Mouse (Mus musculus): Measurements from ENCODE around the gene Slc35d2. TPM values are rescaled to one million over a fixed set of nuclear protein-coding genes. Genes with fewer than 3 reads are reported as not detected.
"Not testable (repeated sequence)": the region's sequence is repeated elsewhere in the genome, so short reads cannot be mapped to it uniquely, and the experiment has no call there.

Gene Slc35d2
- polyA plus RNA-seq, 1 experiment from 2014 or later, result 7.5 TPM

DNA sequence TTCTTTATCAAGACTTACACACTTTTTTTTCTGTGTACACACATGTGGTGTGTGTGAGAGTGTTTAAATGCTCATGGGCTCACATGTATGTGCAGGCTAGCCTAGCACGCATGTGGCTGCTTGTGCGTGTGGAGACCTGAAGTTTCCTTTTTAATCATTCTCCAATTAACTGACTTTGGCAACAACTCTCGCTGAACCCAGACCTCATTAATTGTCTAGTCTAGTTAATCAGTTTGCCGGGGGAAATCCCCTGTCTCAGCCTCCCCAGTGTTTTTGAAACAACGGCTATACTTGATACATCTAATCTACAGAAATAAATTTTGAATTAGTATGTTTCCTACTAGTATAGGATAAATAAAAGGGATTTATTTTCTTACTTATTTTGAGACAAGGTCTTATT is 43.1 kb downstream of the Slc35d2 start:
- 75% methylated on average over 5 of the region's 5 CpGs for WGBS
- Histone ChIP-seq H3K4me2 (no peak overlapping the region), H3K4me1 (no peaks in the 10 kb centered on the region; the same call in 1 of the 2 replicates), H3K4me3 (no peak overlapping the region), H3K36me3 (no peaks in the 10 kb centered on the region), H3K9me3 (no peaks in the 10 kb centered on the region), H3K9ac (no peak overlapping the region), H3K27ac (no peak overlapping the region), H3K27me3 (no peaks in the 10 kb centered on the region)
- no peak for ATAC-seq (ENCODE audit: insufficient number of reproducible peaks, low FRiP score, low TSS enrichment, low read depth)

DNA sequence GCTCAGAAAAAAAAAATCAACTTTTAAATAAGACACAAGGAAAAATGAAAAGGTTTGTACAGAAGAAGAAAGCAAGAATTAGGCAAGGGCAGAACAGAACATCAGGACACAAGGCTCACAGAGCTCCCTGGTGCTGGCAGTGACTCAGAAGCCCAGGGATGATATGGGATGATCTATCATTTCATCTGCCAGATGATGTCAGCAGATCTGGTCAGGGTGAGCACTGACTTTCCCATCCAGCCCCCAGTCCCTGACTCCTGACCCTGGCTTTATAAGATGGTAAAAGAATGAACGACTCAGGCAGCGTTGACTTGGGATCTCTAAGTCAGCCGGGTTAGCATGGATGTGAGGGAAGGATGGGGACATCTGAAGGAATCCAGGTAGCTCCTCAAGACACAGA is 45.8 kb downstream of the Slc35d2 start:
- Histone ChIP-seq H3K9ac (no peak overlapping the region), H3K36me3 (no peaks in the 10 kb centered on the region), H3K4me3 (no peak overlapping the region), H3K27me3 (no peaks in the 10 kb centered on the region), H3K9me3 (no peaks in the 10 kb centered on the region), H3K4me1 (no peaks in the 10 kb centered on the region; the same call in 1 of the 2 replicates), H3K27ac (no peak overlapping the region), H3K4me2 (no peak overlapping the region)
- WGBS, result 80% methylated on average over 3 of the region's 3 CpGs
- no peak for ATAC-seq (ENCODE audit: insufficient number of reproducible peaks, low FRiP score, low TSS enrichment, low read depth)

DNA sequence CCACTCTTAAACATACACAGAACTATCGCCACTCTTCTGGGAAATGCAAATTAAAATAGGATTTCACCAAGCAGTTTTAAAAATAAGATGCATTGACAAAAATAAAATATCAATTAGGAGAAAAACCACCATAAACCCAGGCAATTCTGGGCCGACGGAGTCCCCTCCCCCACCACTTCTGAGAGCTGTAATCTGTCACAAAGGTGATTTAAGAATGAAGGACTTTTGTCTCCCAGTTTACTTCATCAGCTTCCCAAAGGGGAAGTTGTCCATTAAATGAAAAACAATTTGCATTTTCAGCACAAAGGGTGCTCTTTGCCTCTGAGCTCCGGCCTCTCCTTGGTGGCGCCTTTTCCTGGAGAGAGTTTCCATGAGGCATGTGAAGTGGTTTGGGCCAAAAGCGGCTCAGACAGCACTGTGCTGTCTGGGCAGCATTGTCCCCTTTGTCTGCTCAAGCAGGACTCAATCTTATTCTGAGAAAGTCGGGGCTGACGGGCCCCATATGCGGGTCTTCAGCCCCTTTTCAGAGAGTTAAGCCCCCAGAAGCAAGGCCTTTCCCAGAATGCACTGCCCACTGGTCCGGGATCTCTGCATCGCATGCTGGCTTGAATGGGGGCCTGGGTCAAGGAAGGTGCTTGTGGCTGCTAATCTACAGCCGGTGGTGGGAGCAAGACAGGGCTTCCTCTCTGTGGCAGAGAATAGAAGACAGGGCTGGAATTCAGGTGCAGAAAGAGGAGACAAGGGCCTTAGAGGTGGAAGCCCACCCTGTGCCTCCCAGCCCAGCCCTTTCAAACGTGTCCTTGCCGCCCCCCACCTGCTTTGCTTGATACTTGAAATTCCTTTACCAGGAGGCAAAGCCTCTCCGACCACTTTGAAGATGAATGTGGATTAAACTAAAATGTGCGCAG is 47.9 kb downstream of the Slc35d2 start:
- H3K4me3 ChIP-seq, result no peak overlapping the region
- H3K9ac ChIP-seq, result no peak overlapping the region
- no peaks in the 10 kb centered on the region for H3K9me3 ChIP-seq
- H3K4me1 ChIP-seq, result no peaks in the 10 kb centered on the region; the same call in 1 of the 2 replicates
- H3K4me2 ChIP-seq, result no peak overlapping the region
- ATAC-seq (ENCODE audit: insufficient number of reproducible peaks, low FRiP score, low TSS enrichment, low read depth), result no peak
- no peak overlapping the region for H3K27ac ChIP-seq
- no peaks in the 10 kb centered on the region for H3K36me3 ChIP-seq
- WGBS, result 48% methylated on average over 16 of the region's 16 CpGs
- H3K27me3 ChIP-seq, result no peaks in the 10 kb centered on the region

DNA sequence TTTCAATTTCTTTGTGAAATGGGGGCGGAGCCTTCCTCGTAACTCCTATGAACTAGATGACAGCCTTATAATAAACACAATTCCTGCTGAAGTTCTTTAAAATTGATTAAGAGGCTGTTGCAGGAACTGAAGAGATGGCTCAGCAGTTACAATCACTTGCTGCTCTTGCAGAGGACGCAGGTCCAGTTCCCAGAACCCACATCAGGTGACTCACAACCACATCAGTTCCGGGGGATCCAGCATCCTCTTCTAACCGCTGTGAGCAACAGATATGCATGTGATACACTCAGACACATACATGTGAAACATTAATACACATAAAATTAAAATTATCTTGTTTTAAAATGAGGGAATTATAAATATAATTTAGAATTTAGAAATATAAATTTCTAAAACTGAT is 51.6 kb downstream of the Slc35d2 start:
- H3K4me2 ChIP-seq, result no peak overlapping the region
- H3K4me3 ChIP-seq, result no peak overlapping the region
- H3K27me3 ChIP-seq, result no peaks in the 10 kb centered on the region
- H3K4me1 ChIP-seq, result no peaks in the 10 kb centered on the region; the same call in 1 of the 2 replicates
- no peaks in the 10 kb centered on the region for H3K36me3 ChIP-seq
- WGBS, result 83% methylated on average over 5 of the region's 5 CpGs
- H3K27ac ChIP-seq, result no peak overlapping the region
- H3K9ac ChIP-seq, result no peak overlapping the region
- no peaks in the 10 kb centered on the region for H3K9me3 ChIP-seq
- ATAC-seq (ENCODE audit: insufficient number of reproducible peaks, low FRiP score, low TSS enrichment, low read depth), result no peak

DNA sequence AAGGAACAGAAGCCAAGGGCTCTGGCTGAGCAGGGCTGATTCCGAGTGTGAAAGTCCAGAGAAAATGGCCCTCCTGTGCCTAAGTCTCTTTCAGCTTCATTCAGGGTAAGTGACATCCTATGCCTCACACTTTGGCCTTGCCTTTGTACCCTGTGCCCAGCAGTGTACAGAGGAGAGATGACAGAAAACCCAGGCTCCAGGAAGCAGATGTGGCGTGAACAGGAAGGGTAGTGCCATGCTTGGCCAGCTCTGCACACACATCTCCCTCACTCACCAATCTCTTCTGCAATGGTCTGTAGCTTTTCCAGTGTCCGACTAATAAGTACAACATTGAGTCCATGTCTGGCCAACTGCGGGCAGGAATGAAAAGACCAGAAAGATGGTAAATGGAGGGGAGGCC is 53.1 kb downstream of the Slc35d2 start:
- no peak for ATAC-seq (ENCODE audit: insufficient number of reproducible peaks, low FRiP score, low TSS enrichment, low read depth)
- no peak overlapping the region for H3K27ac ChIP-seq
- no peaks in the 10 kb centered on the region for H3K36me3 ChIP-seq
- H3K4me1 ChIP-seq, result no peaks in the 10 kb centered on the region; the same call in 1 of the 2 replicates
- H3K27me3 ChIP-seq, result no peaks in the 10 kb centered on the region
- H3K4me3 ChIP-seq, result no peak overlapping the region
- H3K9ac ChIP-seq, result no peak overlapping the region
- H3K4me2 ChIP-seq, result no peak overlapping the region
- H3K9me3 ChIP-seq, result no peaks in the 10 kb centered on the region
- 84% methylated on average over 4 of the region's 4 CpGs for WGBS

DNA sequence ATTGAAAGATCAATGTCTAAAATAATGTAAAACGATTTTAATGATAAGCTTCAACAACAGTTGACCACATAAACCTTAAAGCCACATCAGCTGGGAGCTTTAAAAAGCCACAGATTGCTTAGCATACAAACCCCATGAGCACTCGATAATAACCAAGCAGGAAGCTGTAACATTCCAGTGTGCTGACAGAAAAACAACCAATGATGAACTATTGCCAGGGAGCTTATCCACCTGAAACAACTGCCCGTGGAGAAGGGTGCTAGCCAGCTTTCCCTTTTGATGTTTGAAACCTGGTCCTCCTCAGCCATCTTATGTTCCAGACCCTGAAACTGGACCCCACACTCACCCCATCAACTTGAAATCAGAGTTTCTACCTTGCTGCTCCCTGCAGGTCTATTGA is 62.5 kb downstream of the Slc35d2 start:
- H3K27ac ChIP-seq, result no peak overlapping the region
- ATAC-seq (ENCODE audit: insufficient number of reproducible peaks, low FRiP score, low TSS enrichment, low read depth), result no peak
- H3K36me3 ChIP-seq, result no peaks in the 10 kb centered on the region
- 7% methylated on average over 3 of the region's 3 CpGs for WGBS
- H3K9me3 ChIP-seq, result no peaks in the 10 kb centered on the region
- H3K4me1 ChIP-seq, result peaks cover 6% of the 10 kb centered on the region; the same call in 1 of the 2 replicates
- H3K9ac ChIP-seq, result no peak overlapping the region
- no peaks in the 10 kb centered on the region for H3K27me3 ChIP-seq
- H3K4me3 ChIP-seq, result no peak overlapping the region
- H3K4me2 ChIP-seq, result no peak overlapping the region

DNA sequence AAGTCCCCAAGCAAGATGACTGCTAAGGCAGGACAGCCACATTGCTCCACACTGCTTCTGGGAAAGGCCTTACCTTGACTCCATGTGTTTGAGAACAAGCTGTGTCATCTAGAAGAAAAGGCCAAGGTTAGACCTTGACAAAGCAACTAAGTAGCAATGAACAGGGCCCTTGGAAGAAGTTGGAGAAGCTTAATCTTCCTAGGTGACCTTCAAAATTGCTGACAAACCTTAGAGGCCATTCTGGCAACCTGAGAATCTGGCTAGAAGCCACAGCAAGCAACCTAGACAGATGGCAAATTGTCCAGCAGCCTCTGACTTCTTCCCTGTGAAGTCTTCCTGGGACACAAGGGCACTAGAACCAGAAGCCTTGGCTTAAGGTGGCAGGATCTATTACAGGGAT is 64.9 kb downstream of the Slc35d2 start:
- H3K27ac ChIP-seq, result no peak overlapping the region
- H3K36me3 ChIP-seq, result no peaks in the 10 kb centered on the region
- H3K4me3 ChIP-seq, result no peak overlapping the region
- ATAC-seq (ENCODE audit: insufficient number of reproducible peaks, low FRiP score, low TSS enrichment, low read depth), result no peak
- H3K4me2 ChIP-seq, result no peak overlapping the region
- H3K27me3 ChIP-seq, result no peaks in the 10 kb centered on the region
- H3K9ac ChIP-seq, result no peak overlapping the region
- no peaks in the 10 kb centered on the region for H3K9me3 ChIP-seq
- peaks cover 6% of the 10 kb centered on the region; the same call in 1 of the 2 replicates for H3K4me1 ChIP-seq

DNA sequence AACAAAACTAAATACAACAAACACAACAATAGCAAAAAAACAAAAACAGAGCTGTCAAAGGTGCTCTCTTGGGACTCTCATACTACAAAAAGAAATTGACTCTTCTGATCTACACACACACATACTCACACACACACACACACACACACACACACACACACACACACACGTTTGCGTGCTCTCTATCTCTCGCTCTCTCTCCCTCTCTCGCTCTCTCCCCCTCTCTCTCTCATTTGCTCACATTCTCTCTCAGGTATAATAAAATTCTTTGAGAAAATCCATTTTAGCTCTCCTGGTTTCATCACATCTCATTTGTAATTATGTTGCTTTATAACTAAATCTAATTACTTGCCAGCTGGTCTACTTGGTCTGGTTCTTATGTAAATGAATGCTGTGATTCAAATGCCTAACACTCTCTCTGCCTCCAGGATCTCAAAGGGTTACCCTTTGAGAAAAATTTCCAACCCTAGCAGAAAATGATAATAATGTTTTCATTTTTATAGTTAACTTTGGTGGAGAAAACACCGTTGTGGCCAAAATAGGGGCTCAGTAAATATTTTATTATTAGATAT is 68.1 kb downstream of the Slc35d2 start:
- 73% methylated on average over 5 of the region's 5 CpGs for WGBS
- ATAC-seq (ENCODE audit: insufficient number of reproducible peaks, low FRiP score, low TSS enrichment, low read depth), result no peak
- Histone ChIP-seq H3K9me3 (no peaks in the 10 kb centered on the region), H3K4me2 (no peak overlapping the region), H3K4me3 (no peak overlapping the region), H3K27me3 (no peaks in the 10 kb centered on the region), H3K4me1 (no peaks in the 10 kb centered on the region), H3K9ac (no peak overlapping the region), H3K27ac (no peak overlapping the region), H3K36me3 (no peaks in the 10 kb centered on the region)

DNA sequence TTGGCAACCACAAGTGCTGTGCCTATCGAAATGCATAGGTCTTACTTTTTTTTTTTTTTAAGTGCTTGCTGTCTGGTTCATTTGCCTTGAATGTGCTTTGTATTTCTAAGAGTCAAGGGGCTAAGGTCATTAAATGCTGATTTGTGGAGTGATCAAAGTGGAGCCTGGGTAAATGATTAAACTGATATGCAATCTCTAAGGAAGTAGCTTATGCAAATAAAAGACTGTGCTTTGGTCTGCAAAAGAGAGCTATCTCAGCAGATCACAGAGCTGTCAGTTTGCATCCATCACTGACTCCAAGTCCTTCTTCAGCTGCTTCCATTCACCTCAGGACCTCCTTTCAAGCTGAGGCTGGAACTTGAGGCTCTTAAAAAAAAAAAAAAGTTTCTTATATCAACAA is 75.2 kb downstream of the Slc35d2 start:
- 78% methylated on average over 1 of the region's 1 CpGs for WGBS
- Histone ChIP-seq H3K9me3 (no peaks in the 10 kb centered on the region), H3K4me3 (no peak overlapping the region), H3K4me2 (no peak overlapping the region), H3K27me3 (no peaks in the 10 kb centered on the region), H3K27ac (no peak overlapping the region), H3K4me1 (no peaks in the 10 kb centered on the region), H3K36me3 (no peaks in the 10 kb centered on the region), H3K9ac (no peak overlapping the region)
- ATAC-seq (ENCODE audit: insufficient number of reproducible peaks, low FRiP score, low TSS enrichment, low read depth), result no peak

DNA sequence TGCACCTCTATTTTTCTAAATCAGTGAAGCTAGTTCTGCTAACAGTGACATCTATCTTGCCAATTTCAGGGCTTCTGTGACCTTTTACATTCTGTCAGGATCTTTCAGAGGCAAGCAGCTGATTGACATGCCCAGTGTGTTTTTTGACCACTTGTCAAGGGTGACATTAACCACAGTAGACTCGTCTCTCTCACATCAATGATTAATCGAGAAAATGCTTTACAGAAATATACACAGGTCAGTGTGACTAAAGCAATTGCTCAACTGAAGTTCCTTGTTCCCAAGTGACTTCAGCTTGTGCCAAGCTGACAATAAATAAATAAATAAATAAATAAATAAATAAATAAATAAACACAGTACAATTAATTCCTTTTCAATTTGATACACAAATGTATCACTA is 76.9 kb downstream of the Slc35d2 start:
- not testable (repeated sequence) for H3K4me1 ChIP-seq; H3K9ac ChIP-seq; H3K4me2 ChIP-seq; H3K27ac ChIP-seq; H3K27me3 ChIP-seq; H3K36me3 ChIP-seq; H3K9me3 ChIP-seq; H3K4me3 ChIP-seq; ATAC-seq (ENCODE audit: insufficient number of reproducible peaks, low FRiP score, low TSS enrichment, low read depth)
- WGBS, result 91% methylated on average over 2 of the region's 2 CpGs

DNA sequence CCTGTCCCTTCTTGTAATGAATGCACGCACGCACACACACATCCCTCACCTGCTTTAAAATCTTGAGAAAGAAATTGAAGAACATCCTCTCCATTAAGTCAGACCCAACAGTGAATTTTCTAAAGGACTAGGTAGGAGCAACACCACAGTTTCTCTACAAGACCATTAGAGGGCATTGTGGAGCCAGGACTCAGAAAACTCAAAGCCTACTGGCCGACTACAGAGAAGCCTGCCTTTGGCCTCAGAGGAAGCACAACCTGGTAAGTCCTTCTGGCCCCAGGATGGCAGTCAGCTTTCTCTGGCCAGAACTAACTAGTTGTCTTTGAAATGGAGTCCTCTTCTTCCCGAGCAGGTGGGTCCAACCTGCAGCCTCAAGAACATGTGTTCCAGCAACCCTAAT is 78.3 kb downstream of the Slc35d2 start:
- WGBS, result 66% methylated on average over 4 of the region's 4 CpGs
- Histone ChIP-seq H3K4me2 (no peak overlapping the region), H3K4me1 (no peaks in the 10 kb centered on the region), H3K9me3 (no peaks in the 10 kb centered on the region), H3K27me3 (no peaks in the 10 kb centered on the region), H3K4me3 (no peak overlapping the region), H3K27ac (no peak overlapping the region), H3K36me3 (no peaks in the 10 kb centered on the region), H3K9ac (no peak overlapping the region)
- ATAC-seq (ENCODE audit: insufficient number of reproducible peaks, low FRiP score, low TSS enrichment, low read depth), result no peak

DNA sequence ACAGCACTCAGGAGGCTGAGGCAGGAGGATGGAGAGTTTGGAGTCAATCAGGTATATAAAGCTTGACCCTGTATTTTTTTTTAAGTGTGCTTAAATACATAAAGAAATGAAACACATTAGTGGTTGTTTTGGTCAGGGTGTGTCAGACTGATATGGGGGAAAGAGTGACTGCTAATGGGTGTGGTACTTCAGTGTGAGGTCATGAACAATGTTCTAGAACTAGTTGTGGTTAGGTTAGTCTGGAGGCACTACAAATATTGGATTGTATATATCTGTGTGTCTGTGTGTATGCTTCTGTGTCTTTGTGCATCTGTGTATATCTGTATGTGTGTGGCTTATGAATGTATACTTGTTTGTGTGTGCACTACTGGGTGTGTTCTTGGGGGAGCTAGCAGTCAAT is 79.6 kb downstream of the Slc35d2 start:
- ATAC-seq (ENCODE audit: insufficient number of reproducible peaks, low FRiP score, low TSS enrichment, low read depth), result no peak
- H3K4me3 ChIP-seq, result no peak overlapping the region
- H3K27ac ChIP-seq, result no peak overlapping the region
- no peaks in the 10 kb centered on the region for H3K4me1 ChIP-seq
- H3K36me3 ChIP-seq, result no peaks in the 10 kb centered on the region
- no peaks in the 10 kb centered on the region for H3K27me3 ChIP-seq
- H3K4me2 ChIP-seq, result no peak overlapping the region
- no peak overlapping the region for H3K9ac ChIP-seq
- H3K9me3 ChIP-seq, result no peaks in the 10 kb centered on the region

All from limb, embryonic 15.5 days (tissue).